Mouse (Mus musculus): ENCODE data around the gene Rrh. TPM values are rescaled to one million over a fixed set of nuclear protein-coding genes. Genes with fewer than 3 reads are reported as not detected.

The Rrh gene
- total and polyA plus RNA-seq, 3 experiments, result 0.08 to 0.30 TPM; not detected in 1

- Histone ChIP-seq H3K9me3 (replicated peaks; ENCODE audit: low read length) (no peaks in the 10 kb centered on the region), H3K9ac (ENCODE audit: insufficient read depth, low read depth) (no peak within 1 kb of the TSS), H3K36me3 (replicated peaks in 1 of 2; ENCODE audit: control insufficient read depth in 1 of 2, insufficient read depth in 1 of 2, low read length in 1 of 2) (no peaks in the 10 kb centered on the region), H3K4me2 (ENCODE audit: insufficient read depth, low read depth, poor library complexity, severe bottlenecking) (0 out of 2 replicates have a peak within 1 kb of the TSS, but pooled peaks have one; percentile 6), H3K79me2 (replicated peaks; ENCODE audit: control insufficient read depth, extremely low read depth, insufficient read depth, poor library complexity, severe bottlenecking) (no peaks in the 10 kb centered on the region), H3K4me3 (replicated peaks in 1 of 3; ENCODE audit: low read depth in 2 of 3, low read length in 2 of 3, poor library complexity in 1 of 3) (no peak within 1 kb of the TSS), H3K27me3 (replicated peaks) (no peaks in the 10 kb centered on the region), H3K27ac (ENCODE audit: insufficient read depth, low read depth) (no peak within 1 kb of the TSS), H3K4me1 (ENCODE audit: control insufficient read depth in 1 of 2, insufficient read depth in 2 of 2) (no peaks in the 10 kb centered on the region; a peak in 1 of 4 replicates)
- in situ Hi-C loops (cut with MboI; ENCODE audit: low pct_ligation_motif_present, low pct_unique_long_range_greater_than_20kb, low sequenced_read_pairs) (no loop called here), dilution Hi-C loops (cut with MboI; ENCODE audit: extremely low pct_ligation_motif_present, extremely low pct_unique_long_range_greater_than_20kb, low sequenced_read_pairs) (no loop called here)
- no peak for TF ChIP-seq PAX5 (IDR thresholded peaks at IDR 0.05; ENCODE audit: low read length)
- TF ChIP-seq E2F4 (IDR thresholded peaks at IDR 0.05; ENCODE audit: insufficient replicate concordance, low read depth, low read length), result no peak
- TF ChIP-seq NELFE (IDR thresholded peaks at IDR 0.05; ENCODE audit: low read depth, low read length), result no peak
- TF ChIP-seq ZKSCAN1 (IDR thresholded peaks at IDR 0.05; ENCODE audit: borderline replicate concordance, low read depth, low read length), result no peak
- TF ChIP-seq MAZ (IDR thresholded peaks at IDR 0.05; ENCODE audit: low read depth, low read length), result no peak
- no peak for TF ChIP-seq MAFK (IDR thresholded peaks at IDR 0.05; ENCODE audit: insufficient replicate concordance, low read length)
- DNase-seq (ENCODE audit: extremely low read depth), result no peak
Measured at GRCm38 (mm10) chr3:129754650-129755604, 67.5 kb downstream of the Rrh start, which contains the start of gene Egf. TSS of gene Egf (minus strand) at chr3:129755316.

Other genes starting within 250 kb of the Rrh start
- gene Egf, start 67.3 kb downstream of the Rrh start, total RNA-seq (2012; rRNA removed), result 2.6 and 3.9 TPM in 2 replicates
- gene Egf, start 67.3 kb downstream of the Rrh start, total RNA-seq (2014; rRNA removed), result 2.3 and 2.7 TPM in 2 replicates
- gene Egf, start 67.3 kb downstream of the Rrh start, polyA plus RNA-seq (2012; ENCODE audit: insufficient read length, low read depth), result 3.4 and 4.1 TPM in 2 replicates
- gene Lrit3, start 18.6 kb downstream of the Rrh start, total RNA-seq (2012; rRNA removed), result not detected in 2 replicates
- gene Lrit3, start 18.6 kb downstream of the Rrh start, total RNA-seq (2014; rRNA removed), result not detected in 2 replicates
- gene Lrit3, start 18.6 kb downstream of the Rrh start, polyA plus RNA-seq (2012; ENCODE audit: insufficient read length, low read depth), result not detected in 2 replicates
- gene Gar1, start 8.8 kb upstream of the Rrh start, total RNA-seq (2012; rRNA removed), result 90.7 and 111 TPM in 2 replicates
- gene Gar1, start 8.8 kb upstream of the Rrh start, total RNA-seq (2014; rRNA removed), result 45.7 and 47.3 TPM in 2 replicates
- gene Gar1, start 8.8 kb upstream of the Rrh start, polyA plus RNA-seq (2012; ENCODE audit: insufficient read length, low read depth), result 363 and 381 TPM in 2 replicates
- gene Cfi, start 13.3 kb upstream of the Rrh start, total RNA-seq (2012; rRNA removed), result 0.04 TPM in 1 of 2 replicates, not detected in the other
- not detected in 2 replicates for gene Cfi, start 13.3 kb upstream of the Rrh start, total RNA-seq (2014; rRNA removed)
- gene Cfi, start 13.3 kb upstream of the Rrh start, polyA plus RNA-seq (2012; ENCODE audit: insufficient read length, low read depth), result 0.14 TPM in 1 of 2 replicates, not detected in the other
- gene Pla2g12a, start 56.0 kb upstream of the Rrh start, total RNA-seq (2012; rRNA removed), result 38.4 and 50.2 TPM in 2 replicates
- 78.3 and 81.6 TPM in 2 replicates for gene Pla2g12a, start 56.0 kb upstream of the Rrh start, total RNA-seq (2014; rRNA removed)
- gene Pla2g12a, start 56.0 kb upstream of the Rrh start, polyA plus RNA-seq (2012; ENCODE audit: insufficient read length, low read depth), result 58.6 and 62.1 TPM in 2 replicates
- gene Casp6, start 78.8 kb upstream of the Rrh start, total RNA-seq (2012; rRNA removed), result 6.0 and 10.5 TPM in 2 replicates
- gene Casp6, start 78.8 kb upstream of the Rrh start, total RNA-seq (2014; rRNA removed), result 14.4 and 15.3 TPM in 2 replicates
- gene Casp6, start 78.8 kb upstream of the Rrh start, polyA plus RNA-seq (2012; ENCODE audit: insufficient read length, low read depth), result 26.2 and 31.7 TPM in 2 replicates
- 1.4 and 3.7 TPM in 2 replicates for gene Mcub, start 147.6 kb upstream of the Rrh start, total RNA-seq (2012; rRNA removed)
- 3.8 and 4.1 TPM in 2 replicates for gene Mcub, start 147.6 kb upstream of the Rrh start, total RNA-seq (2014; rRNA removed)
- 1.3 and 2.9 TPM in 2 replicates for gene Mcub, start 147.6 kb upstream of the Rrh start, polyA plus RNA-seq (2012; ENCODE audit: insufficient read length, low read depth)
- gene Sec24b, start 239.0 kb upstream of the Rrh start, total RNA-seq (2012; rRNA removed), result 26.6 and 31.2 TPM in 2 replicates
- gene Sec24b, start 239.0 kb upstream of the Rrh start, total RNA-seq (2014; rRNA removed), result 10.4 and 14.3 TPM in 2 replicates
- gene Sec24b, start 239.0 kb upstream of the Rrh start, polyA plus RNA-seq (2012; ENCODE audit: insufficient read length, low read depth), result 38.7 and 50.6 TPM in 2 replicates